Mouse (Mus musculus): ENCODE measurements around the gene Tm9sf3. TPM values are rescaled to one million over a fixed set of nuclear protein-coding genes. Genes with fewer than 3 reads are reported as not detected.
A peak's percentile ranks its signal among the peaks of the same experiment; 100 is the strongest.

Tm9sf3 gene
- polyA plus RNA-seq, 1 experiment from 2014 or later = 93.0 TPM

GRCm38 (mm10) chr19:41259256-41259655, 4.5 kb downstream of the Tm9sf3 start:
- no peak for ATAC-seq
- peaks cover 47% of the 10 kb centered on the region for H3K4me1 ChIP-seq
- 59% methylated on average over 6 of the region's 6 CpGs for WGBS (ENCODE audit: insufficient replicate concordance)

DNA sequence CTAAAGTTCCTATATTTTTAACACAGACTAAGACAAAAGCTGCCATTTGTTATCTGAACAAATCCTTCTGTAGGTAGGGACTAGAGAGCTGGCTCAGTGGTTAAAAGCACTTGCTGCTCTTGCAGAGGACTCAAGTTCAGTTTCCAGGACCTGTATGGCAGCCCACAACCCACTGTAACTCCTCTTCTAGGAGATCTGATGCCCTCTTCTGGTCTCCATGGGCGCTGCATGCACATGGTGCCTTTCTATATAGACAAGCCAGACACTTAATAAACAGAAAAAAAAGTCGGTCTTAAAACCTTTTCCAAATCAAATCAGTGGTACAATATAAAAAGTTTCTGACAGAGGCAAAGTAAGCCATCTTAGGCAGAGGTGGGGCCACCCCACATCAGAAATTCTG, 5.1 kb downstream of the Tm9sf3 start:
- Histone ChIP-seq H3K4me2 (no peak overlapping the region), H3K4me3 (no peak overlapping the region), H3K9ac (no peak overlapping the region), H3K4me1 (peaks cover 47% of the 10 kb centered on the region), H3K9me3 (replicated peaks) (no peaks in the 10 kb centered on the region), H3K36me3 (peaks cover 14% of the 10 kb centered on the region), H3K27ac (no peak overlapping the region), H3K27me3 (replicated peaks) (no peaks in the 10 kb centered on the region)
- WGBS (ENCODE audit: insufficient replicate concordance) = 36% methylated on average over 2 of the region's 2 CpGs
- no peak for ATAC-seq

More at GRCm38 (mm10) chr19:41259256-41259655, 4.5 kb downstream of the Tm9sf3 start:
- H3K4me3 ChIP-seq = no peak overlapping the region
- H3K27ac ChIP-seq = no peak overlapping the region
- no peaks in the 10 kb centered on the region for H3K9me3 ChIP-seq (replicated peaks)
- H3K36me3 ChIP-seq = peaks cover 11% of the 10 kb centered on the region
- no peaks in the 10 kb centered on the region for H3K27me3 ChIP-seq (replicated peaks)
- no peak overlapping the region for H3K9ac ChIP-seq
- no peak overlapping the region for H3K4me2 ChIP-seq

GRCm38 (mm10) chr19:41254584-41254983, 9.2 kb downstream of the Tm9sf3 start:
- H3K4me1 ChIP-seq = peaks cover 18% of the 10 kb centered on the region
- ATAC-seq = no peak
- no peaks in the 10 kb centered on the region for H3K27me3 ChIP-seq (replicated peaks)
- H3K36me3 ChIP-seq = peaks cover 29% of the 10 kb centered on the region
- WGBS (ENCODE audit: insufficient replicate concordance) = 81% methylated on average over 5 of the region's 5 CpGs
- H3K4me3 ChIP-seq = no peak overlapping the region
- no peak overlapping the region for H3K4me2 ChIP-seq
- H3K9me3 ChIP-seq (replicated peaks) = no peaks in the 10 kb centered on the region
- H3K27ac ChIP-seq = no peak overlapping the region
- no peak overlapping the region for H3K9ac ChIP-seq

GRCm38 (mm10) chr19:41248968-41249367, 14.8 kb downstream of the Tm9sf3 start:
- peaks cover 59% of the 10 kb centered on the region for H3K36me3 ChIP-seq
- 0 out of 2 replicates have a peak, but pooled peaks cover 3% of the 10 kb centered on the region for H3K4me1 ChIP-seq
- 66% methylated on average over 4 of the region's 4 CpGs for WGBS (ENCODE audit: insufficient replicate concordance)
- H3K9me3 ChIP-seq (replicated peaks) = no peaks in the 10 kb centered on the region
- H3K4me2 ChIP-seq = no peak overlapping the region
- no peak overlapping the region for H3K4me3 ChIP-seq
- ATAC-seq = no peak
- H3K9ac ChIP-seq = no peak overlapping the region
- no peak overlapping the region for H3K27ac ChIP-seq
- no peaks in the 10 kb centered on the region for H3K27me3 ChIP-seq (replicated peaks)

DNA sequence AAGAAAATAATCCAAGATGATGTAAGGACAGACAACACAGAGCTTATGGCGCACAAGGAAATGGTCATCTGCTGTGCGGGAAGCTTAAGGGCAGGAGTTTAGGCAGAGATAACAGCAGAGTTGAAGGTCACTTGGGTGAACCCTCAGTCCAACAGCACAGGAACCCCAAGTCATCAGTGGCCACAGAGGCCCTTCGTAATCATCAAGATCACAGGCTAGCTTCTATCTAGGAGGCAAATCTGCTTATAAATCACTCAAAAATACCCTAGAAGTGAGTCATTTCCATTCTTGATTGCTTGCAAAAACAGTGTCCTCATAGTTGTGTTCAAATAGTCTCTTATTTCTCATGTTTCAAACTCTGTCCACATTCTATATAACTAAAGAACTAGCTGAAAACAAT, 15.5 kb downstream of the Tm9sf3 start:
- WGBS (ENCODE audit: insufficient replicate concordance) = 87% methylated on average over 3 of the region's 3 CpGs

GRCm38 (mm10) chr19:41246271-41246670, 17.5 kb downstream of the Tm9sf3 start:
- Histone ChIP-seq H3K36me3 (peaks cover 66% of the 10 kb centered on the region), H3K9me3 (replicated peaks) (no peaks in the 10 kb centered on the region), H3K4me2 (no peak overlapping the region), H3K4me1 (0 out of 2 replicates have a peak, but pooled peaks cover 3% of the 10 kb centered on the region), H3K4me3 (no peak overlapping the region), H3K27ac (no peak overlapping the region), H3K9ac (no peak overlapping the region), H3K27me3 (replicated peaks) (no peaks in the 10 kb centered on the region)
- WGBS (ENCODE audit: insufficient replicate concordance) = 72% methylated on average over 4 of the region's 4 CpGs
- no peak for ATAC-seq

More for the DNA sequence above, 15.5 kb downstream of the Tm9sf3 start:
- no peak overlapping the region for H3K4me2 ChIP-seq
- H3K9ac ChIP-seq = no peak overlapping the region
- 0 out of 2 replicates have a peak, but pooled peaks cover 3% of the 10 kb centered on the region for H3K4me1 ChIP-seq
- H3K9me3 ChIP-seq (replicated peaks) = no peaks in the 10 kb centered on the region
- no peak for ATAC-seq
- H3K27me3 ChIP-seq (replicated peaks) = no peaks in the 10 kb centered on the region
- H3K4me3 ChIP-seq = no peak overlapping the region
- peaks cover 57% of the 10 kb centered on the region for H3K36me3 ChIP-seq
- H3K27ac ChIP-seq = no peak overlapping the region

GRCm38 (mm10) chr19:41244581-41244980, 19.2 kb downstream of the Tm9sf3 start:
- Histone ChIP-seq H3K4me1 (no peaks in the 10 kb centered on the region), H3K27ac (no peak overlapping the region), H3K4me2 (no peak overlapping the region), H3K9me3 (replicated peaks) (no peaks in the 10 kb centered on the region), H3K4me3 (no peak overlapping the region), H3K36me3 (peaks cover 76% of the 10 kb centered on the region), H3K9ac (no peak overlapping the region), H3K27me3 (replicated peaks) (no peaks in the 10 kb centered on the region)
- WGBS (ENCODE audit: insufficient replicate concordance) = 60% methylated on average over 6 of the region's 6 CpGs
- no peak for ATAC-seq

DNA sequence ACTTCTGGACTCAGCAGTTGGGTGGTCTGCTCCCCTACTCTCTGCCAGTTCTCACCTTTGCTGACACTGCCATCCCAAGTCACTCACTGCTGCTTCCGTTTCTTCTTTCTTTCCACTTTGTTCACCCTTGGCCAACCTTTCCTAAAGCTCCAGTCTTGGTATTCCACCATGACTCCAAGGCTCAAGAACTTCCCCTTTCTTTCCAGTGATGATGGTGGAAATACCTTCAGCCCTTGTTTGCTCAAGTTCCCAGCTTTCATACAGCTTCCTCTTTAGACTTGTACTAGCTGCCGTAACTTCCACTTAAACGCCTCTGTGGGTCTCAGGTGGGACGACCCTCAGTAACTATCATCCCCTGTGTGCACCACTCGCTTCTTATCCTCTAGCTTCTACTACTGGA, 21.8 kb downstream of the Tm9sf3 start:
- no peak overlapping the region for H3K4me3 ChIP-seq
- H3K36me3 ChIP-seq = peaks cover 79% of the 10 kb centered on the region
- H3K4me2 ChIP-seq = no peak overlapping the region
- H3K27ac ChIP-seq = no peak overlapping the region
- no peaks in the 10 kb centered on the region for H3K9me3 ChIP-seq (replicated peaks)
- H3K9ac ChIP-seq = no peak overlapping the region
- H3K27me3 ChIP-seq (replicated peaks) = no peaks in the 10 kb centered on the region
- WGBS (ENCODE audit: insufficient replicate concordance) = 70% methylated on average over 5 of the region's 5 CpGs
- no peaks in the 10 kb centered on the region for H3K4me1 ChIP-seq
- ATAC-seq = no peak

GRCm38 (mm10) chr19:41233698-41234097, 30.1 kb downstream of the Tm9sf3 start:
- Histone ChIP-seq H3K4me1 (no peaks in the 10 kb centered on the region), H3K27me3 (replicated peaks) (no peaks in the 10 kb centered on the region), H3K4me3 (no peak overlapping the region), H3K27ac (no peak overlapping the region), H3K9ac (no peak overlapping the region), H3K4me2 (no peak overlapping the region), H3K9me3 (replicated peaks) (no peaks in the 10 kb centered on the region), H3K36me3 (peaks cover 88% of the 10 kb centered on the region)
- ATAC-seq = no peak
- WGBS (ENCODE audit: insufficient replicate concordance) = 83% methylated on average over 4 of the region's 4 CpGs

DNA sequence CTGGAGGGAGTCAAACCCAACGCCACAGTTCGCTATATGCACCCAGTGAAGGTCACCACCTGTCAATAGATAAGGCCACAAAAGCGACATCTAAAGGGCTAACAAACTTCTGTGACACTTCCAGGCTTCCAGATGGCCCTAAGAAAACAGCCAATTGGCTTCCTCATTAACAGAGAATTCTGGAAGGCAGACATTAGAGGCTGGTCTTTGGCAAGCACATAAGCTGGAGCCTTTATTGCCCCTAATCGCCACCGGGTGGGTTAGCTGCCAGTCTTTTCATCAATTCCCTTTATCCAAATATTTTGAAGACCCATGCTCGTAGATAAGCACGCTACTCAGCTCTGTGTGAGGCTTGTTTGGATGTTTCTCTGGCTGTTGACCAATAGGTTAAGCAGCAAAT, 55.5 kb downstream of the Tm9sf3 start:
- WGBS (ENCODE audit: insufficient replicate concordance) = 34% methylated on average over 7 of the region's 7 CpGs
- Histone ChIP-seq H3K36me3 (peaks cover 22% of the 10 kb centered on the region), H3K4me2 (no peak overlapping the region), H3K27me3 (replicated peaks) (peaks cover 64% of the 10 kb centered on the region), H3K9me3 (replicated peaks) (no peaks in the 10 kb centered on the region), H3K4me3 (no peak overlapping the region), H3K27ac (no peak overlapping the region), H3K4me1 (peaks cover 11% of the 10 kb centered on the region; the same call in 1 of the 2 replicates), H3K9ac (no peak overlapping the region)
- no peak for ATAC-seq

GRCm38 (mm10) chr19:41206811-41207344, 56.9 kb downstream of the Tm9sf3 start, which contains the start of gene Tll2:
Gene Tll2 (minus strand): TSS chr19:41206835.
- 3% methylated on average over 32 of the region's 32 CpGs for WGBS (ENCODE audit: insufficient replicate concordance)
- H3K4me2 ChIP-seq = peak within 1 kb of the TSS; percentile 63
- H3K4me1 ChIP-seq = peaks cover 11% of the 10 kb centered on the region; the same call in 1 of the 2 replicates
- H3K27me3 ChIP-seq (replicated peaks) = peaks cover 69% of the 10 kb centered on the region
- H3K36me3 ChIP-seq = peaks cover 11% of the 10 kb centered on the region
- no peak within 1 kb of the TSS for H3K9ac ChIP-seq
- H3K9me3 ChIP-seq (replicated peaks) = no peaks in the 10 kb centered on the region
- peak within 1 kb of the TSS; percentile 21 for H3K4me3 ChIP-seq
- H3K27ac ChIP-seq = no peak within 1 kb of the TSS
- ATAC-seq = peak; percentile 68

- peaks cover 11% of the 10 kb centered on the region; the same call in 1 of the 2 replicates for H3K4me1 ChIP-seq
- H3K9me3 ChIP-seq (replicated peaks) = no peaks in the 10 kb centered on the region
- peaks cover 70% of the 10 kb centered on the region for H3K27me3 ChIP-seq (replicated peaks)
- 3% methylated on average over 46 of the region's 46 CpGs for WGBS (ENCODE audit: insufficient replicate concordance)
- peak overlapping the region; percentile 63 for H3K4me2 ChIP-seq
- H3K4me3 ChIP-seq = peak overlapping the region; percentile 21
- no peak overlapping the region for H3K9ac ChIP-seq
- peaks cover 9% of the 10 kb centered on the region for H3K36me3 ChIP-seq
- ATAC-seq = no peak
- H3K27ac ChIP-seq = no peak overlapping the region
These were observed 57.6 kb downstream of the Tm9sf3 start for GRCm38 (mm10) chr19:41206041-41206810.
